Mouse (Mus musculus) frontal cortex, adult (tissue): Measurements from ENCODE around the gene Vps33b.
"Not testable (repeated sequence)": the region's sequence is repeated elsewhere in the genome, so short reads cannot be mapped to it uniquely, and the experiment has no call there.

ENCODE experiments used
- ATAC-seq: cut with Nextera tagmentation; 2 replicates; pipeline ENCODE4 v1.9.2; 2017; ENCODE audit warnings: mild to moderate bottlenecking, moderate library complexity, mixed read lengths; ENCODE audit not compliant: low TSS enrichment

Gene Vps33b

GRCm38 (mm10) chr7:80318670-80319069 is 49.2 kb downstream of the Vps33b start:
- ATAC-seq, result 0 out of 2 replicates have a peak, but pooled peaks have one; percentile 14

GRCm38 (mm10) chr7:80319846-80320496 is 50.5 kb downstream of the Vps33b start:
- ATAC-seq, result no peak

- ATAC-seq, result no peak
These were observed 53.9 kb downstream of the Vps33b start for GRCm38 (mm10) chr7:80323336-80323735.

- ATAC-seq, result peak; percentile 97
These were observed 54.8 kb downstream of the Vps33b start, which contains the start of gene Rccd1 for GRCm38 (mm10) chr7:80324043-80324815. Gene Rccd1 (minus strand): TSS chr7:80324454.

GRCm38 (mm10) chr7:80324816-80325119 is 55.3 kb downstream of the Vps33b start:
- ATAC-seq, result not testable (repeated sequence)

GRCm38 (mm10) chr7:80325292-80325868 is 55.9 kb downstream of the Vps33b start:
- no peak for ATAC-seq

- no peak for ATAC-seq
These were observed 56.6 kb downstream of the Vps33b start for GRCm38 (mm10) chr7:80326076-80326475.

- no peak for ATAC-seq
These were observed 60.8 kb downstream of the Vps33b start for GRCm38 (mm10) chr7:80330278-80330677.

- no peak for ATAC-seq
These were observed 62.0 kb downstream of the Vps33b start for GRCm38 (mm10) chr7:80331433-80331832.

GRCm38 (mm10) chr7:80334848-80335247 is 65.4 kb downstream of the Vps33b start:
- no peak for ATAC-seq

- no peak for ATAC-seq
These were observed 67.5 kb downstream of the Vps33b start for GRCm38 (mm10) chr7:80336932-80337331.

GRCm38 (mm10) chr7:80339371-80339770 is 69.9 kb downstream of the Vps33b start:
- no peak for ATAC-seq

- peak; percentile 89 for ATAC-seq
These were observed 70.6 kb downstream of the Vps33b start for GRCm38 (mm10) chr7:80339793-80340628.

- ATAC-seq, result peak; percentile 60
These were observed 71.3 kb downstream of the Vps33b start, which contains the start of gene Unc45a for GRCm38 (mm10) chr7:80340793-80341192. Gene Unc45a (minus strand): TSS chr7:80341005.
